Mouse (Mus musculus) kidney, postnatal 0 days (tissue): ENCODE measurements around the gene Faap20. TPM values are rescaled to one million over a fixed set of nuclear protein-coding genes. Genes with fewer than 3 reads are reported as not detected.

Experiments
- ATAC-seq: fragments of 200-750 bp; cut with Nextera tagmentation; replicated peaks from 2 replicates; pipeline ENCODE4 v1.8.0; 2017; ENCODE audit warnings: low read depth, moderate number of reproducible peaks, moderate TSS enrichment, moderate library complexity; ENCODE audit not compliant: low FRiP score
- DNase-seq: peaks from one replicate; pipeline ENCODE4 v3.0.0-alpha.2; 2016; ENCODE audit warnings: low spot score
- H3K27ac ChIP-seq: fragments of 300-500 bp; sonication (generic); 2 replicates; pipeline ENCODE4 v1.5.1; 2014; ENCODE audit warnings: mild to moderate bottlenecking
- H3K27me3 ChIP-seq: fragments of 300-500 bp; sonication (generic); 2 replicates; pipeline ENCODE4 v1.6.1; 2014; ENCODE audit warnings: low read length, mixed read lengths; ENCODE audit not compliant: insufficient read depth
- H3K36me3 ChIP-seq: fragments of 300-500 bp; sonication (generic); 2 replicates; pipeline ENCODE4 v1.6.1; 2014; ENCODE audit warnings: low read length, mixed read lengths; ENCODE audit not compliant: insufficient read depth
- H3K4me1 ChIP-seq: fragments of 300-500 bp; sonication (generic); replicated peaks from 2 replicates; pipeline ENCODE4 v1.6.1; 2014; ENCODE audit warnings: antibody characterized with exemption, low read length, mixed read lengths; ENCODE audit not compliant: insufficient read depth
- H3K4me2 ChIP-seq: fragments of 300-500 bp; sonication (generic); 2 replicates; pipeline ENCODE4 v1.6.1; 2014; ENCODE audit warnings: mild to moderate bottlenecking, low read length, moderate library complexity, mixed read lengths
- H3K4me3 ChIP-seq: fragments of 300-500 bp; sonication (generic); replicated peaks from 2 replicates; pipeline ENCODE4 v1.5.1; 2014; ENCODE audit warnings: low read depth, low read length
- H3K9ac ChIP-seq: fragments of 300-500 bp; sonication (generic); 2 replicates; pipeline ENCODE4 v1.6.1; 2014; ENCODE audit warnings: low read depth, low read length
- H3K9me3 ChIP-seq: fragments of 300-500 bp; sonication (generic); replicated peaks from 2 replicates; pipeline ENCODE4 v1.6.1; 2016; ENCODE audit warnings: low read length, inconsistent platforms, mixed read lengths
- CTCF ChIP-seq: IDR thresholded peaks from 2 replicates; pipeline ENCODE4 v1.5.1; 2016; ENCODE audit warnings: antibody characterized with exemption, low read depth, mild to moderate bottlenecking, moderate library complexity
- WGBS: fragments of 180-500 bp; shearing (Covaris S2); extraction: QIAGEN DNeasy Blood & Tissue Kit; methylation state at CpG from one replicate; pipeline ENCODE4 v1.1.7; 2014; 5-methylcytosine and 5-hydroxymethylcytosine counted together
- polyA plus RNA-seq: library from polyadenylated mRNA; unstranded; fragments of >200 nt; fragmentation: Nextera tagmentation; extraction: Ambion mirVana; gene quantifications from 2 replicates; pipeline ENCODE4 v1.2.1, GENCODE M21; 2015

Faap20 gene
- polyA plus RNA-seq, 1 experiment from 2014 or later, result 77.2 TPM

DNA sequence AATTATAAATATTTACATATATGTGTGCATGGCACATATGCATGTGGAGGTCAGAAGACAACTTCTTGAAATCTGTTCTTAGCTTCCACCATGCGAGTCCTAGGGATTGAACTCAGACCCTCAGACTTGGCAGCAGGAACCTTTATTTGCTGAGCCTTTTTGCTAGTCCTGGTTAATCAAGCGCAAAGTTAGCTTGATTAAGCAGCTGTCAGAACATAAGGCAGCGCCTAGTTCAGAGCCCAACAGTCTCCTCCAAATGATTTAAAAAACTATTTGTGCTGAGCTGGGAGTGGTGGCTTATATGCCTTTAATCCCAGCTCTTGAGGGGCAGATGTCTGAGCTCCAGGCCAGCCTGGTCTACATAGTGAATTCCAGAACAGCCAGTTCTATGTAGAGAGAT, 1.5 kb downstream of the Faap20 start:
- H3K4me3 ChIP-seq, result peak overlapping the region; percentile 58; the same call in 1 of the 2 replicates
- H3K9ac ChIP-seq, result no peak overlapping the region

DNA sequence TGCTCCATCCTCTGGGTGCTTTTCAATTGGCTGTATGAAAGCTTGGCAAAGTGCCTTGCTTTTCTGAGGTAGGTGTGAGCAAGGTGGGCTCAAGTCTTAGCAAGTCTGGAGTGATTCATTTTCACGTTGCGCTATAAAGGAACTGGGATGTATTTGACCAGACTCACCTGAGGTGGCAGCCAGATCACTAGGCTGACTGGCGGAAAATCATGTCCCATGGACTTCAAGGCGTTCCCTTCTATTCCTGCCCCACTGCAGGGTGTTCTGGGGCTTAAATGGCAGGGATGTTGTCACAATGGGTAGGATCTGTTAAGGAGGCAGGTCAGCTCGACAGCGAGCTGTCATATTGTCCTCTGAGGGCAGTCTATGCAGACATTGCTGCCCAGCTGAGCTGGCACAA, 2.7 kb downstream of the Faap20 start:
- DNase-seq, result no peak
- TF ChIP-seq CTCF, result no peak
- H3K4me2 ChIP-seq, result no peak overlapping the region
- H3K4me1 ChIP-seq, result no peaks in the 10 kb centered on the region; the same call in none of the 2 replicates
- H3K27me3 ChIP-seq, result no peaks in the 10 kb centered on the region
- H3K27ac ChIP-seq, result no peak overlapping the region
- H3K9me3 ChIP-seq, result no peaks in the 10 kb centered on the region
- WGBS, result 84% methylated on average over 6 of the region's 6 CpGs
- no peak overlapping the region for H3K4me3 ChIP-seq
- H3K9ac ChIP-seq, result no peak overlapping the region
- no peak for ATAC-seq
- H3K36me3 ChIP-seq, result 0 out of 2 replicates have a peak, but pooled peaks cover 8% of the 10 kb centered on the region

More for the DNA sequence above, 1.5 kb downstream of the Faap20 start:
- DNase-seq, result no peak
- no peak overlapping the region for H3K27ac ChIP-seq
- peak overlapping the region; percentile 85; the same call in 1 of the 2 replicates for H3K4me2 ChIP-seq
- 0 out of 2 replicates have a peak, but pooled peaks cover 7% of the 10 kb centered on the region for H3K36me3 ChIP-seq
- no peaks in the 10 kb centered on the region for H3K9me3 ChIP-seq
- WGBS, result 54% methylated on average over 3 of the region's 3 CpGs
- H3K27me3 ChIP-seq, result no peaks in the 10 kb centered on the region
- no peak for ATAC-seq
- no peak for TF ChIP-seq CTCF
- peaks cover 4% of the 10 kb centered on the region for H3K4me1 ChIP-seq

DNA sequence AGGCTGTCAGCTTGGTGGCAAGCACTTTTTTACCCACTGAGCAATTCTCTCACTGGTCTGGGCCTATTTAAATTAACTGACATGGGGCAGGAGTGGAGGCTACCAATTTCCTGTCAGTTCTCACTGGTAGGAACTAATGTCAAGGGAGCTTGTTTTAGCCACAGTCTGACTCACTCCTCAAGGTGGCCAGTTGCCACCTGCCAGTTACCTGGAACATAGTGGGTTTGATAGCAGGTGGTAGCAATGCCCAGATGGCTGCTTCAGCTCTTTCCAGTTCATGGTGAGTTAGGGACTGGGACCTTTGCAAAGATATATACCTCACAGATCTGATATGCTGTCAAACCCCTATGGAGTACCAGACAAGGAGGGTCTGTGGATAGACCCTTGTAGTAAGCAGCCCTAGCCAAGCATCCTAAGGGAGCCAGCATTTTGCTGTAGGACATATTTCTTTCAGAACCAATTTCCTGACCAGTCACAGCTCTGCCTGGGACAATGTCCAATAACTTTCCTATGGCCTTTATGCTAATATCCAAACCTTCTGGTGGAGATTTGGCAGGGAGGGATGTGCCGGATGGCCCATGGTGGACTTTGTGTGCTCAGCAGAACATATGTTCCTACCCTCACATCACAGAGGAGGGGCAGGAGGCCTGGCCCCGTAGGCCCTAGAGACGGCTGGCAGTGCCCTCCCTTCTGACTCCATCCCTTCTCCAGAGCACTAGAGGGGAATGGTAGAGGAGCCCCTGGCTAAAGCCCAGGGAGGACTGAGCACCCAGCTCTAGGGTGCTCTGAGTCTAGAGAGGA, 15.1 kb downstream of the Faap20 start:
- ATAC-seq, result no peak

DNA sequence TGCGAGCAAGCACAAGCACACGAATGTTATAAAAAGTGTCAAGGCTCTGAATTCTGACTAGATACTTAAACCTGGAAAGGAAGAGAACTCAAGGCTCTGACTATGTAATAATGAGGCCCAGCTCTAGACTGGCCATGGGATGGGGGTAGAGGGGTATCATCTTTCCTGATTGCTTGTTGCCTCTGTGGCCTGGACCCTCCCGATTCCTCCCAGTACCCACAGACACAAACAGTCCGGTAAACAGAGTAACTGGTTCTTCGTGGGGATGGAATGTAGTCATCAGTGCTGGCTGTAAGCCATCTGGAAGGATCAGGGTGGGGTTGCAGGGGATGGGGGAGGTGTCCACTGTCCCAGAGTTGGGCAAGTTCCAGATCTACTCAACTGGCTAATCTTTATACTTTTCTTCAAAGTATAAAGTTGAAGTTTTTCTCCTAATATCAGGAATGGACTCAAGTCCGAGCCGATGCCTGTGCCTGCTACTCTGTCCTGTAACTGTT, 17.5 kb downstream of the Faap20 start:
- no peak for TF ChIP-seq CTCF
- ATAC-seq (no peak), DNase-seq (no peak)
- H3K36me3 ChIP-seq, result no peaks in the 10 kb centered on the region
- no peak overlapping the region for H3K4me2 ChIP-seq
- 34% methylated on average over 7 of the region's 7 CpGs for WGBS
- H3K27me3 ChIP-seq, result no peaks in the 10 kb centered on the region
- no peaks in the 10 kb centered on the region for H3K4me1 ChIP-seq
- H3K4me3 ChIP-seq, result no peak overlapping the region
- H3K27ac ChIP-seq, result no peak overlapping the region
- no peak overlapping the region for H3K9ac ChIP-seq
- H3K9me3 ChIP-seq, result no peaks in the 10 kb centered on the region

More for the DNA sequence above, 15.1 kb downstream of the Faap20 start:
- no peak overlapping the region for H3K4me3 ChIP-seq
- WGBS, result 84% methylated on average over 3 of the region's 3 CpGs
- DNase-seq, result no peak
- H3K4me1 ChIP-seq, result no peaks in the 10 kb centered on the region
- H3K36me3 ChIP-seq, result 0 out of 2 replicates have a peak, but pooled peaks cover 3% of the 10 kb centered on the region
- no peak overlapping the region for H3K9ac ChIP-seq
- no peak for TF ChIP-seq CTCF
- no peak overlapping the region for H3K4me2 ChIP-seq
- no peaks in the 10 kb centered on the region for H3K27me3 ChIP-seq
- no peak overlapping the region for H3K27ac ChIP-seq
- H3K9me3 ChIP-seq, result no peaks in the 10 kb centered on the region

DNA sequence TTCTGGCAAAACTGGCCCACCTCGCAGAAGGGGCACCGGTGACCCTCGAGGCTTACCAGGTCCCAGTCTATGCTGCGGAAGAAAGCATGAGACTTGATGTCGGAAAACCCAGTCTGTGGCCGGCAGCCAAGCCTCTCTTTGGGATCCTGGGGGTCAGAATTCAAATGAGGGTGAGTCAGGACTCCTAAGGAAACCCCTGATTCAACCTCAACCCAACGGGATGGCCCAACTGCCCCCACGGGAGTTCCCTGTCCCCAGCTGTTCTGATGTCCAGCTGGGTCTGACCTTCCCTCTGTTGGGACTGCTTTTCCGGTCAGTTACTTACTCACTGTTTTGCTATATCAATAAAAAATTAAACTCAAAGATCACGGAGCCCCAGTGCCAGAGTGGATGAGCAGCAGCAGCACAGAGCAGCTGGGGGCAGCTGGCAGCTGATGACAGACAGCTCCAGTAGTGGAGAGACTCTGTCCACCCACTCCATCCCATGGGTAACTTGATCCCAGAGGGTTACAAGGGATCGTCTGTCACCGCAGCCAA, 18.1 kb downstream of the Faap20 start:
- Histone ChIP-seq H3K4me2 (no peak overlapping the region), H3K4me1 (no peaks in the 10 kb centered on the region), H3K27ac (no peak overlapping the region), H3K36me3 (no peaks in the 10 kb centered on the region), H3K27me3 (no peaks in the 10 kb centered on the region), H3K9ac (no peak overlapping the region), H3K9me3 (no peaks in the 10 kb centered on the region), H3K4me3 (no peak overlapping the region)
- no peak for TF ChIP-seq CTCF
- WGBS, result 37% methylated on average over 12 of the region's 12 CpGs
- no peak; the same call in 1 of the 2 replicates for ATAC-seq
- peak; percentile 54 for DNase-seq

DNA sequence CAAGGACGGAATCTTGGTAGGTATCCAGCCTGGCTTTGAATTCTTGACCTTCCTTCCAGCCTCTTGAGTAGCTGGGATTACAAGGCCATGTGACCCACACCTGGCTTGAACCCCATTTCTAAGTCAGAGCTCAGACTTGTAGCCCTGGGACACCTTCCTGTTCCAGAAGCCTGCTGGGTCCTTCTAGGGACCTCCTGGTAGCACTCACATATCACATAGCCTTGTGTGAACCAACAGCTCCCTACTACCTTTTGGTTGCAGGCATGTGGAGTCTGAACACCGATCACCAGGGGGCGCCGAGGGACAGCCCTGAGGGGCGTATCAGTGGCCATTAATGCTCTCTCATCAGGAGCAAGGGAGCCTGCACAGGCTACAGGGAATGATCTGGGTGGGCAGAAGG, 18.8 kb downstream of the Faap20 start:
- WGBS, result 30% methylated on average over 5 of the region's 5 CpGs
- no peak overlapping the region for H3K4me3 ChIP-seq
- H3K27ac ChIP-seq, result peak overlapping the region; percentile 20; the same call in 1 of the 2 replicates
- H3K4me1 ChIP-seq, result no peaks in the 10 kb centered on the region
- ATAC-seq (no peak; the same call in 1 of the 2 replicates), DNase-seq (peak; percentile 80)
- no peaks in the 10 kb centered on the region for H3K36me3 ChIP-seq
- H3K4me2 ChIP-seq, result no peak overlapping the region
- no peaks in the 10 kb centered on the region for H3K9me3 ChIP-seq
- H3K9ac ChIP-seq, result no peak overlapping the region
- H3K27me3 ChIP-seq, result no peaks in the 10 kb centered on the region
- TF ChIP-seq CTCF, result peak; percentile 81
